Mouse (Mus musculus): ENCODE measurements around the gene Dclk1. TPM values are rescaled to one million over a fixed set of nuclear protein-coding genes. Genes with fewer than 3 reads are reported as not detected.

The Dclk1 gene
- total RNA-seq, 2 experiments from 2014 or later: 4.3 to 5.8 TPM

DNA sequence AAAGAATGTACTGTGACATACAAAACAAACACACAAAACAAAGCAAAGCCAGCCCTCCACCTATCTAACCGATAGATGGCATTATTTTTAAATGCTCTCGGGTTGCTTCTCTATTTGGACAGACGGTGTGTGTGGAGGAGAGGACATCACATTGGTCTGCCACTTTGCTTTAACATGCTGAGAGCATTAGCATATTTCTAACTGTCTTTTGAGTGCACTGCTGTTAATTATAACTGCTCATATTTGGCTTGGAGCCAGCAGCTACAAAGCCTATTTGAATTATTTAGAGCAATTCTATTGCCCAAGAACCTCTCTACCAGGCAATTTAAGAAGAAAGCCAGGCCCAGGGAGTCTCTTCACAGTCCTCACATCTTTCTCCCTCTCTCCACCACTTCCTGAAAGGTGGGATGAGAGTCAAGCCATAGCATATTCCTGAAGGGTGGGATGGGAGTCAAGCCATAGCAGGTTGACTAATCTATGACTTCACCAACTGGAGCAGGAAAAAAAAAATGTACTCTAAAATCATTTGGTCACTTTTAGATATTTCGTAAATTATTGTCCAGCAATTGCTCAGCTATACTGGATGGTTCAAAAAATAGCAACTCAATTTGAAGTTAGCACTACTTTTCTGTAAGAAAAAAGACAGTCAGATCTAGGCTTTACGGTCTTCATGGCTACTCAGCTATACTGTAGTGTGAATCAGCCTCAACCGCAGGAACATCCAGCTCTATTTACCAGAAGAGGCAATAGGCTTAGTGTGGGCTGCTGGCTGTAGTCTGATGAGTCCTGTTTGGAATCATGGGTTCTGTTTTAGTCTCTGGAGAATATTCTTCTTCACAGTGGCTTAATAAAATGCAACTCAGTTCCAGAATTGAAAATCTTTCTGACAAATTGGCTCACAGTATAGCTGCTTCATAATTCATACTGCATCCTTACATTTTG lies 155.9 kb downstream of the Dclk1 start:
- no peak for DNase-seq

- DNase-seq: no peak
Measured at GRCm38 (mm10) chr3:55401236-55401635, 159.1 kb downstream of the Dclk1 start.

DNA sequence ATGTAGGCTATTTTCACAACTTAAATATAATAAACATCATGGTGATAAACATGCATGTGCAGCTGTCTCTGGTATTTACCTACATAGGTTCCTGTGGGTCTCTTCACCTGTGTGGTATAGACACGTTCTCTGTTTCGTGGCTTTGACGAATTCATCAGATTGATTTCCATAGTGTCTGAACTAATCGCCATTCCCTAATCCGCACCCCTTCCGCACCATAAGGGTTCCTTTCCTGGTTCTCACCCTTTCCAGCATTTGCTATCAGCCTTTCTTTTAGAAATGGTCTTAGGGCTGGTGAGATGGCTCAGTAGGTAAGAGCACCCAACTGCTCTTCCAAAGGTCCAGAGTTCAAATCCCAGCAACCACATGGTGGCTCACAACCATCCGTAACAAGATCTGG lies 162.6 kb downstream of the Dclk1 start:
- no peak for DNase-seq

DNA sequence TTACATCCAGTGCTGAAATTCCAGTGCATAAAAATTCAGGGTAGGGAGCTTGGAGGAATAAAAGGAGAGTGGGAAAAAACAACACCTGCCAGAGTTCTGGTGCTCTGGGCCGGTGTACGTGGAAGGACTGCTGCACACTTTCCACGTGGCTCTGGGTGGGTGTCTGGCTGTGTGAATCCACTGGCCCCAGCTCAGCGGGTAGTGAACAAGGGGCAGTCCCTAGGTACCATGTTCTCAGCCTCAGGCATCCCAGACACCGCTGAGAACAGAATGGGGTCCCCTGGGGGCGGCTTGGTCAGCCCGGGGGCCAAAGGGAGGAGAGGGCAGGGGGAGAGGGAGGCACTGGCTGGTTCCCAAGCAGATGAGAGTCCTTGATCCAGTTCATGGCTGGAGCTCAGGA lies 164.5 kb downstream of the Dclk1 start:
- DNase-seq: no peak

GRCm38 (mm10) chr3:55411547-55411946 lies 169.4 kb downstream of the Dclk1 start:
- no peak for DNase-seq

- peak in 1 of 2 experiments; percentile 10 for DNase-seq
Measured at GRCm38 (mm10) chr3:55415527-55415950, 173.4 kb downstream of the Dclk1 start.

DNA sequence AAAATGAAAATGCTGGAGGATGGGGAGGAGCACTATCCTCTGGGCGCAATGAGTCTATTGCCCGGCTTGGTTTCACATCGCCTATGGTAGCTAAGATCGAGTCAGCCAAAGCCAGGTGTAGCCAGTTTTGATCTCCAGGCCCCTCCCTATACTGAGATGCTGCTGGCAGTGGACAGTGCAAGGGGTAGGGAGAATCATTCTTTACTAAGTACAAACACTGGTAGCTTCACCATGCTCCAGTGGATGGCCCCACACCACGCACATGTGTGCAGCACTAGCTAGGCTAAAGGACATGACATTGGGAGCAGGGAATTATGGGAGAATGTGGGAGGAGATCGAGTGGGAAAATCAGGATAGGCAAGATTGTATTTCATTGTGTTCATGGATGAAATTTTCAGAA lies 176.7 kb downstream of the Dclk1 start:
- DNase-seq: no peak

GRCm38 (mm10) chr3:55419334-55419733 lies 177.2 kb downstream of the Dclk1 start:
- no peak for DNase-seq

- no peak for DNase-seq
Measured at GRCm38 (mm10) chr3:55420436-55421083, 178.4 kb downstream of the Dclk1 start.

- no peak for DNase-seq
Measured at GRCm38 (mm10) chr3:55423640-55424397, 181.7 kb downstream of the Dclk1 start.

DNA sequence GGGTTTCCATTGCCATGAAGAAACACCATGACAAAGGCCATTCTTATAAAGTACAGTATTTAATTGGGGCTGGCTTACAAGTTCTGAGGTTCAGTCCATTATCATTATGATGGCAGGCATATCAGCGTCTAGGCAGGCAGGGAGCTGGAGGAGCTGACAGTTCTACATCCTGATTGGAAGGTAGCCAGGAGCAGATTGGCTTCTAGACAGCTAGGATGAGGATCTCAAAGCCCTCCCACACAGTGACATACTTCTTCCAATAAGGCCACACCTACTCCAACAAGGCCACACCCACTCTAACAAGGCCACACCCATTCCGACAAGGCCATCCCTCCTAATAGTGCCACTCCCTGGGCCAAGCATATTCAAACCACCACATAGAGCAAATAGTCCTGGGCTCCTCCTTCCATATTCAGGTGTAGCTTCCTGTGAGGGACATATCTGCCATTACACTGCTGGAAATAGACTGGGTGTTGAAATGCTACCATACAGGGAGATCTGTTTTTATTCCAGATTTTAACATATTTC lies 187.9 kb downstream of the Dclk1 start:
- DNase-seq: no peak

DNA sequence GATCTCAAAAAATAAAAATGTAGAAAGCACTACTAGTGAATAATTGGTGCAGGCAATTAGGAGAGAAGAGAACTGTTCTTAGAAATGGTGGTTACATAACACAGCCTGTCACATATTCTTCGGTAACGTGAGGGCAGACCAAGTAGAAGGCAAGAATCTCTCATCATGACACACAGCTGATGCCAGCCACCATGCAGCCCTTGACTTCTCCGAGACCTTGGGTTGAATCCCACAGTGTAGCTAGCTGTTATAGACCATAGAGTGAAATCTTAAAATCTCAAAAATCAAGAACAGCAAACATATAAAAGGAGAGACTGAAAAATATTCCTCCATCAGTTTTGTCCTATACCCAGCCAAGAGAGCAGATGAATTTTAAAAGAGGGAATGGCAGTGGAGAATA lies 189.1 kb downstream of the Dclk1 start:
- DNase-seq: no peak

DNA sequence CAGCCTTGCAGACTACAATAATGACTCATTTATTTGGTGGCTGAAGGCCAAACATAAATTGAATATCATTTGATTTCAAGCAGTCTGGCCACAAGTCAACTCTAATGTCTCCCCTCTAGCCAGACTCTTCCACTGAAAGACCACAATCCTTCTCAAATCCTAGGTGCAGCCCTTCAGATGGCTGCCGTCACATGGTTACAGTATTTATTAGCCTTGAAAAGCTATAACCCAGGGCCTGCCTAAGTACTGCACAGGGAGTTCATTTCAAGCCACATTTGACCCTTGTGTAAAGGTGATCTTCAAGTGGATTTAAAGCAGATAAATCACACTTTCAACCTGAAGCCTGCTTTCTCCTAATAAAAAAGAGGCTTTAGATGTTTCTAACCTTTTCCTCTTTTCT lies 192.1 kb downstream of the Dclk1 start:
- DNase-seq: no peak

GRCm38 (mm10) chr3:55438824-55439446 lies 196.8 kb downstream of the Dclk1 start:
- DNase-seq: no peak

GRCm38 (mm10) chr3:55440342-55440741 lies 198.2 kb downstream of the Dclk1 start:
- no peak for DNase-seq

DNA sequence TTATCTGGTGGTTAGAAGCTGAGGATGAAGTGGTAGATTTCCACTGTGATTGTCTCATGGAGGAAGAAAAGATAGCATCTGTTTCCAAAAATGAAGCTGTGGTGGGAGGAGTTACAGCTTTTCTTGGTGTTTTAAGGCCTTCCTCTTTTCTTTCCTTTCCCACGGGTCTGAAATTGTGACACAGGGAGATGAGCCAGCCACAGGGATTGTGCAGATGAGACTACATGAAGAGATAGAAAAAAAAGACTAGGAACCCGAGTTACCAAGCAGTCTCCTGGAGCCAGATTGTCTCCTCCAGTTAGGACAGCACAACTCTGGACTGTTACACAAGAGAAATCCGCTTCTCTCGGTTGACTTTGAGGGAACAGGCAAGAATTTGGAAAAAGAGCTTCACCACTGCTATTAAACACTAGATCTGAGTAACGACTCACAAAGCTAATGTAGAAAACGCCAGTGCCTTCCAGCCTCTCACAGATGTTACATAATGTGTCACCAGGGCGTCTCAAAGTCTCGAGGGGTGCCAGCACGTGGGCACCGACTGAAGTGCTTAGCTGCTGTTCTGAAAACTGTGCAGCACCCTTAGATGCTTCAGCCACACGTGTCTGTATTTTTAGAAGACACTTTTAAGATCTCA lies 200.0 kb downstream of the Dclk1 start:
- DNase-seq: peak in 1 of 2 experiments; percentile 4

GRCm38 (mm10) chr3:55443271-55443670 lies 201.1 kb downstream of the Dclk1 start:
- DNase-seq: no peak

DNA sequence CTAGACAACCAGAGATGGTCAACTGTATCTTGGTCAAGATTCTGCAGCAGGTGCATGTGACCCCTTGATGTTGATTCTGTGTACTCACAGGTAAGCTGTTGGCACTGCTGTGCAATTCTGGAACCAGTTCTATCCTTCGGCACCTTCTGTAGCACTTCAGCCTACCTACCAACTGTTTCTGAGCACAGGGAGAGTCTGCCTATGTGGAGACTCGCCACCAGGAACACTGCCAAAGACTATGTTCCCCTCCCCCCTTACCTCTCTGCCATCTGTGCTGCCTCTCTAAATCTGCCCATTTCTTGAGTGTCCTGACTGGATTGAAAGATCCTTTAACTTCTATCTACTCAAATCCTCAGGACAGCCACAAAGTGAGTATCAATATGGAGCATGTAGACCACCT lies 201.6 kb downstream of the Dclk1 start:
- DNase-seq: no peak

- no peak for DNase-seq
Measured at GRCm38 (mm10) chr3:55446681-55447080, 204.5 kb downstream of the Dclk1 start.

GRCm38 (mm10) chr3:55447486-55448460 lies 205.6 kb downstream of the Dclk1 start:
- DNase-seq: peak; percentile 69 to 78

Measured in heart, adult 18-20 months (tissue).